Mouse (Mus musculus): Measurements from ENCODE around the gene Nos1ap. TPM values are rescaled to one million over a fixed set of nuclear protein-coding genes. Genes with fewer than 3 reads are reported as not detected.

The Nos1ap gene
- polyA plus RNA-seq, 1 experiment from 2014 or later = 15.9 TPM

DNA sequence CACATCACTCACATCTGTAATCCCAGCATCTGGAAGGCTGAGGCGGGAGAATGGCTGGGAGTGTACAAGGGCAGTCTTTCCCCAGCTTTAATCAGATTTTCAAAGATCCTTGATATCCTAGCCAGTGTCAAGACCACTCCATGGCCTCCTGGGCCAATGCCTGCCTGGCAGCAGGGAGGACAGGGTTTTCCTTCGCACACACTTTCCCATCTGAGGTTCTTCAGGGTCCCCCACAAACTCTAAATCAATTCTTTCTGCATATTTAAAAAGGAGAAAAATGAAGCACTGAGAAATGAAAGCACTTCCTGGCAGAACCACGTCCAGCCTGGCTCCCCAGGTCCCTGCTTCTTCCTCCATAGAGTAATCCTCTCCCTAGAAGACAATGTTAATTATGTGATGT lies 225.9 kb downstream of the Nos1ap start:
- Histone ChIP-seq H3K36me3 (no peaks in the 10 kb centered on the region), H3K4me3 (no peak overlapping the region), H3K9me3 (no peaks in the 10 kb centered on the region), H3K27ac (no peak overlapping the region), H3K9ac (no peak overlapping the region), H3K4me2 (replicated peaks) (no peak overlapping the region), H3K27me3 (no peaks in the 10 kb centered on the region), H3K4me1 (no peaks in the 10 kb centered on the region)
- 85% methylated on average over 3 of the region's 3 CpGs for WGBS
- ATAC-seq (ENCODE audit: low FRiP score, low read depth) = no peak

DNA sequence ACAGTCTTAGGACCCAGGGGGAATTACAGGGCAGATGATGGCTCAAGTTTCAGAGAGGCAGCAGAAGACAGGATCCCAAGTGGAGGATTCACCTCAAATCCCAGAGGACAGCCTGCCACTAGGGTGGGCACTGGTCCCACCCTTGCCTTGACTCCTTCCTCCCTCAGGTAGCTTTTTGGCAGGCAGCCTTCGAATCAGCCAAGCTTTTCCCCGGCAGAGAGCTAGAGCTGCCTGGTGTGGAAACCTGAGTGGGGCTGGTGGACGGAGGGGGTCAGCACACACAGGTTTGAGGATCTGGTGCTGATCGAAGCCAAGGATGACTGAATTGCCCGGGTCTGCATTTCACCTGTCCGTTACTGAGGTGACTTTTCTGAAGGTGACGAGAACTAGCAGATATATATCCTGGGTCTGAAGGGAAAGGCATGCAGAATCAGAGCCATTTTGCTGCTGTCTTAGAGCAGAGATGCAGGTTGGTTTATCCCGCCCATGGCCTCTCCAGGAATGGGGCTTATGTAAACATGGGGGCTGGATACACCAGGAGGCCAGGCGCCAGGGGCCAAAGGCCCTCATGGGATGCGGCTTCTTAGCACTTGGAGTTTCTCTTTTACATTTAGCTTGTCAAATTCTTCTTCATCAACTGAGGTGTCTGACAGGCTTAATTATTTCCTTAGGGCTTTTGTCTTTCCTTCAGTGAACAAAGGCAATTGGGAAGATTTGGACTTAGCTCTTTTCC lies 229.3 kb downstream of the Nos1ap start:
- H3K27me3 ChIP-seq = no peaks in the 10 kb centered on the region
- 59% methylated on average over 10 of the region's 10 CpGs for WGBS
- no peak overlapping the region for H3K27ac ChIP-seq
- H3K36me3 ChIP-seq = no peaks in the 10 kb centered on the region
- no peaks in the 10 kb centered on the region for H3K4me1 ChIP-seq
- ATAC-seq (ENCODE audit: low FRiP score, low read depth) = no peak
- no peak overlapping the region for H3K4me3 ChIP-seq
- H3K9me3 ChIP-seq = no peaks in the 10 kb centered on the region
- no peak overlapping the region for H3K9ac ChIP-seq
- H3K4me2 ChIP-seq (replicated peaks) = no peak overlapping the region

DNA sequence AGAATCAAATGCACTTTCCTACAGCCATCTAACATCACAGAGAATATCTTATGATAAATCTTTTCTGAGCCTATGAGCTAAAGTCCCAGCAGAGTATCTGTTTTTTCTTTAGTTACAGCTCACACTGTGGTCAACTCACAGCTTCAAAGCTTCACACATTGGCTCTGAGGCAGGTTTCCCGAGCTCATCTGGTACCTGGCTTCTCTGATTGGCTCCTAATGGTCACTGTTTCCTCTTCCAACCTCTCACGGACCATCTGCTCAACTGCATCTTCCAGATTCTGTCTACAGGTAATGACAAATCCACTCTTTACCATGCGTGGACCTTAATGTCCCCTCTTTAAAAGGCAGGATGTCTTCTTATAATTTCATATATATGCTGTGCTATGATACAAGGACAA lies 236.3 kb downstream of the Nos1ap start:
- no peak overlapping the region for H3K4me2 ChIP-seq (replicated peaks)
- no peaks in the 10 kb centered on the region for H3K36me3 ChIP-seq
- H3K9me3 ChIP-seq = no peaks in the 10 kb centered on the region
- H3K4me1 ChIP-seq = no peaks in the 10 kb centered on the region
- WGBS = 53% methylated on average over 3 of the region's 3 CpGs
- ATAC-seq (ENCODE audit: low FRiP score, low read depth) = no peak
- no peak overlapping the region for H3K4me3 ChIP-seq
- no peaks in the 10 kb centered on the region for H3K27me3 ChIP-seq
- H3K27ac ChIP-seq = no peak overlapping the region
- H3K9ac ChIP-seq = no peak overlapping the region

DNA sequence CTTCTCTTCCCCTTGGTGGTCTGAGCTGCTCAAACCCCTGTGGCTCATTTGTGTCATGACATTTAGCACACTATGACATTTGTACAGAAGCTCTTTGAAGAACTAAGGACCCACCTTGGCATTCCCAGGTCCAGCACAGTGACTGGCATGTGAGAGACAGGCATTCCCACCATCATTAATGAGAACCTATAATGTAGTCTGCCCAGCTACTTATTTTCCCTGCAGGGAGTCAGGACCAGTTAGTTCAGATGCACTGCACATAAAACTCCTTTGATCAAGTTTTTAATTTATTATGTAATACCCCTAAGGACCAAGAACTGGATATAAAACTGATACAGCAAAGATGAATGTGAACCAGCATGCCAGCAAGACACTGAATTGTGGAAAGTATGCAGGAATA lies 238.6 kb downstream of the Nos1ap start:
- Histone ChIP-seq H3K27ac (no peak overlapping the region), H3K4me1 (no peaks in the 10 kb centered on the region), H3K9me3 (no peaks in the 10 kb centered on the region), H3K9ac (no peak overlapping the region), H3K4me3 (no peak overlapping the region), H3K4me2 (replicated peaks) (no peak overlapping the region), H3K27me3 (no peaks in the 10 kb centered on the region), H3K36me3 (no peaks in the 10 kb centered on the region)
- ATAC-seq (ENCODE audit: low FRiP score, low read depth) = no peak

DNA sequence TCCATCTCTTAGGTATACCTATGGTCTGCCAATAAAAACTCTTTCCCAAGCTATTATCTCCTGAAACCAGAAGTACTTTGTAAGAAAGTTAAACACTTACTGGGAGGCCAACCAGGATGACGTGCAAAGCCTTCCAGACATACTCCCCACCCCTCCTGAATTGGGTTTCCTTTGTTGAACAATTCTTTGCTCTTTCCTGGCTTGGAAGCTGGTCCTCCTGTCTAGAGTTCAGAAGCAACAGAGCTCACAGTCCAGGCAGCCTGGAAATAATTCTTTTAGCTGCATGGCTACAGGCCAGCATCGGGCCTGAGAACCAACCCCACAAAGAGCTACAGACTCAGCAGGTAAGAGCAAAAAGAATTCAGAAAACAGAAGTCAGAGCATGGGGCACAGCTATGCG lies 243.4 kb downstream of the Nos1ap start:
- WGBS = 75% methylated on average over 3 of the region's 3 CpGs
- Histone ChIP-seq H3K4me3 (no peak overlapping the region), H3K4me1 (no peaks in the 10 kb centered on the region; the same call in 1 of the 2 replicates), H3K36me3 (no peaks in the 10 kb centered on the region), H3K4me2 (replicated peaks) (no peak overlapping the region), H3K27me3 (no peaks in the 10 kb centered on the region), H3K27ac (no peak overlapping the region), H3K9ac (no peak overlapping the region), H3K9me3 (no peaks in the 10 kb centered on the region)
- ATAC-seq (ENCODE audit: low FRiP score, low read depth) = no peak

DNA sequence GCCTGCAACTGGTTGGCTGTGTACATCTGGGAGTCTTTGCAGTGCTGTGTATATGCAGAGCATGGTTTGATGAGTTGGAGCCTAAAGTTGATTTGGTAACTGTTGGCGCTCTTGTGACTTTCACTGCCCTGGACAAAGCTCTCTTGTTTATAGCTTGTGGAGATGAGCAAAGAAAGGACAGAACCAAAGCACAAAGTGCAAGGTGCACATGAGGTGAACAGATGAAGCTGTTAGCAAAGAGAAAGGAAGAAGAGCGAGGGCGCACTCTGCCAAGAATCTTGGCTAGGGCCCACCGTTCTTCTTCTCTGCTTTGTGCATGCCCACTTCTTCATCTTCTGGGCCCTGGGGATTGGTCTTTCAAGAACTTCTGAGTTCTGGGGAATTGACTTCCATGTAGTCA lies 245.8 kb downstream of the Nos1ap start:
- no peak overlapping the region for H3K27ac ChIP-seq
- no peak overlapping the region for H3K4me2 ChIP-seq (replicated peaks)
- no peak overlapping the region for H3K9ac ChIP-seq
- WGBS = over 99% methylated on average over 4 of the region's 4 CpGs
- no peaks in the 10 kb centered on the region for H3K36me3 ChIP-seq
- no peaks in the 10 kb centered on the region; the same call in 1 of the 2 replicates for H3K4me1 ChIP-seq
- H3K27me3 ChIP-seq = no peaks in the 10 kb centered on the region
- H3K9me3 ChIP-seq = no peaks in the 10 kb centered on the region
- no peak for ATAC-seq (ENCODE audit: low FRiP score, low read depth)
- H3K4me3 ChIP-seq = no peak overlapping the region

DNA sequence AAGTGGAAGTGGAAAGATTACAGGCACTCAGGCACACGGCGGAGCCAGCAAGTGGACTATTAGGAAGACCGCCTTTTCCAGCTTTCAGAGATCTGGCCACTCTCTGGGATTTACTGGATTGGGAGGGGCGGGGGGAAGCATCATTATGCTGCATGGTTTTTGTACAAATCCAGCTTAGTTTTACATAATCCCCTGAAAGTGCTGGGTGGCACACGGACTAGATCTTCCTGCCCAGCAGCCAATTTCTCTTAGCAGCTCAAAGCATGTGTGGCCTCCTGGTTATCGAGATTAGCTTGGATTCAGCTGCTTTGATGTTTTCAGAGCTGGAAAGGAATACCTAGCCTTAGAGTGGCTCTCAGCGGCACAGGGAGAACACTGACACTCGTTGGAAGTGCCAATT lies 246.6 kb downstream of the Nos1ap start:
- no peak for ATAC-seq (ENCODE audit: low FRiP score, low read depth)
- Histone ChIP-seq H3K4me3 (no peak overlapping the region), H3K36me3 (no peaks in the 10 kb centered on the region), H3K9ac (no peak overlapping the region), H3K4me2 (replicated peaks) (no peak overlapping the region), H3K27ac (no peak overlapping the region), H3K4me1 (no peaks in the 10 kb centered on the region; the same call in 1 of the 2 replicates), H3K9me3 (no peaks in the 10 kb centered on the region), H3K27me3 (no peaks in the 10 kb centered on the region)
- 62% methylated on average over 8 of the region's 8 CpGs for WGBS

DNA sequence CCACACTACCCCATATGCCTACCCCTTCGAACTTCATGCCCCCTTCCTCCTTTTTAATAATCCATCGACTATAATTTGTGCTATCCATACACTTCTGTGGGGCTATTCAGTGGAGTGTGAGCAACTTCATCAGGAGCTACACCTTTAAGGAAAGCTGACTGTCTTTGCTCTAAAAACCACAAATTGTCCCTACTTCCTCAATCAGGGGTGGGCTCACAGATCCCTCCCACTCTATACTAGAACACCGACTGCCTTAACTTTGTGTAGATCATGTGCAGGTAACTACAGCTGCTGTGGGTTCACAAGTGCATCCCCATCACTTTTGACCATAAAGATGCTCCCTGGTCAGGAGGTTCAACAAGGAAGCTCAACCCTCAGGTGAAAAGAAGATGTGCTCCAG lies 249.7 kb downstream of the Nos1ap start:
- Histone ChIP-seq H3K9ac (no peak overlapping the region), H3K4me2 (replicated peaks) (no peak overlapping the region), H3K27me3 (no peaks in the 10 kb centered on the region), H3K4me1 (no peaks in the 10 kb centered on the region; the same call in 1 of the 2 replicates), H3K9me3 (no peaks in the 10 kb centered on the region), H3K4me3 (no peak overlapping the region), H3K27ac (no peak overlapping the region), H3K36me3 (no peaks in the 10 kb centered on the region)
- WGBS = 93% methylated on average over 3 of the region's 3 CpGs
- no peak for ATAC-seq (ENCODE audit: low FRiP score, low read depth)

DNA sequence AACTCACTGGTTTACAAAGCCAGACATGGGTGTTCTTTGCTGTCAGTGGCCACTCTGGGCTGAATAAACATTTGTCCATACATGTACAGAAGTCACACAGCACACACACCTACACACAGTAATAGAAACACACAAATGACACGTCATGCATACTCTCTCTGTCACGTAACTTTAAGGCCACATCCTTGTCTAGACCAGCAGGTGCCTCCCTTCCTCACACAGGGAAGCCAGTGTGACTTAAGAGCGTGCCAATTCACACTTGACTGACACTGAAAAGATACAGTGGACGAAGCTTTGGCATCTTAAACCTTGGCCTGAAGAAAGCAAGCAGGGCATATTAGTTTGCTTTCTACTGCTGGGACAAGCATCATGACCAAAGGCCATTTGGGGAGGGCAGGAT lies 256.9 kb downstream of the Nos1ap start:
- H3K9me3 ChIP-seq = no peaks in the 10 kb centered on the region
- no peaks in the 10 kb centered on the region for H3K27me3 ChIP-seq
- no peak overlapping the region for H3K4me2 ChIP-seq (replicated peaks)
- H3K4me3 ChIP-seq = no peak overlapping the region
- WGBS = 88% methylated on average over 4 of the region's 4 CpGs
- peaks cover 2% of the 10 kb centered on the region; the same call in 1 of the 2 replicates for H3K36me3 ChIP-seq
- no peaks in the 10 kb centered on the region for H3K4me1 ChIP-seq
- ATAC-seq (ENCODE audit: low FRiP score, low read depth) = no peak
- no peak overlapping the region for H3K9ac ChIP-seq
- no peak overlapping the region for H3K27ac ChIP-seq

DNA sequence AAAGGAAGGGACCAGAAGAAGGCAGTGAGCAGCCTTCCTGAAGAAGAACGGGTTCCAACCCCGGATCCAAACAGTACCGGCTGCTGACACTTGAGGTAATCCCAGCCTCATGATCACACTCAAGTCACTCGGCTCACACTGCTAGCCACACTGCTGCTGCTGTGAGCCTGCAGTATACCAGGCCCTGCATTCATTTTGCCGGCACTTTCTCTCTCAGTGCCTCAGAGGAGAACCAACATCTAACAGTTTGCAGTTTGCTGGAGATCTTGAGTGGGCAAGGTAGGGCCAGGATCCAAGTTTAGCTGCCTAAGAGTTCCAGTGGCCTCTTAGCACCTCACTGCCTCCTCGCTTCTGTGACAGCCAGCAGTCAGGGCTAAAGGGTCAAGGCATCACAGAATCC lies 257.7 kb downstream of the Nos1ap start:
- H3K4me3 ChIP-seq = no peak overlapping the region
- peaks cover 6% of the 10 kb centered on the region; the same call in 1 of the 2 replicates for H3K36me3 ChIP-seq
- H3K9ac ChIP-seq = no peak overlapping the region; the same call in 1 of the 2 replicates
- no peaks in the 10 kb centered on the region for H3K9me3 ChIP-seq
- H3K4me1 ChIP-seq = no peaks in the 10 kb centered on the region
- no peak overlapping the region for H3K27ac ChIP-seq
- no peaks in the 10 kb centered on the region for H3K27me3 ChIP-seq
- H3K4me2 ChIP-seq (replicated peaks) = no peak overlapping the region
- ATAC-seq (ENCODE audit: low FRiP score, low read depth) = no peak
- 68% methylated on average over 6 of the region's 6 CpGs for WGBS

DNA sequence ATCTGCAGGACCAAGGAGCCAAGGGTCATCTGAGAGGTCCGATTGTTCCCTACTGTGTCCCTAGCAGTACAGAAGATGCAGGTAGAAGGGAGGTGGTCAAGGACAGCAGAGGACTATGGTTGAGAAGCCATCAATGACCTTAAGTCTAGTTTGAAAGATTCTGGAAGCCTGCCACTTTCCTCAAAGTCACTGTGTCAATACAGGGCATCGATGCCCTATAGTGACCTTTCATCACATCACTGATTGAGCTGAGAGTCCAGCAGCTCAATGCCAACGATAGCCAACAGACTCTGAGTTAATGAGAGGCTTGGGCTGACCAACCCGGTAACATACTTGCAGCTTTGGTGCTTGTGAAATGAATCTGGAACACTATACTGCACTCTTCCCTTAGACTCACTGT lies 264.4 kb downstream of the Nos1ap start:
- ATAC-seq (ENCODE audit: low FRiP score, low read depth) = no peak
- Histone ChIP-seq H3K9me3 (no peaks in the 10 kb centered on the region), H3K27ac (no peak overlapping the region), H3K4me1 (no peaks in the 10 kb centered on the region), H3K9ac (no peak overlapping the region), H3K4me3 (no peak overlapping the region), H3K4me2 (replicated peaks) (no peak overlapping the region), H3K27me3 (no peaks in the 10 kb centered on the region), H3K36me3 (peaks cover 10% of the 10 kb centered on the region)
- 88% methylated on average over 4 of the region's 4 CpGs for whole genome bisulfite sequencing

DNA sequence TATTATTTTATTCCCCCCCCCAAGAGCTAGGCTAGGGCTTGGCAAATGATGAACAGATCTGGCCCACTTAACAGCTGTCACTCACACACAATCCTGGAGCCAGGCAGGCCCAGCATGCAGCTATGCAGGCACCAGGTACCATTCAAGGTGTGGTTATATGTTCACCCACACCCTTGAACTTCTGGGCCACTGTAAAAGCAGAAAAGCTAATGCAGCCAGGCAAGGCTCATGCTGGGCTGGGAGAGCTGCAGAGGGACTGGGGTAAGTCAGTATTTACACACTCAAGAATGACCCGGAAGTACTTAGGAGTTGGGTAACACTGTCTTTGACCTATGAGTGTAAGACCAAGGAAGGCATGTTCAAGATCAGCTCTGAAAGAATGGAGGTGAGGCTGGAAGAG lies 265.3 kb downstream of the Nos1ap start:
- no peak for ATAC-seq (ENCODE audit: low FRiP score, low read depth)
- 92% methylated on average over 1 of the region's 1 CpGs for WGBS
- H3K27ac ChIP-seq = no peak overlapping the region
- no peaks in the 10 kb centered on the region for H3K9me3 ChIP-seq
- no peak overlapping the region for H3K4me3 ChIP-seq
- no peaks in the 10 kb centered on the region for H3K4me1 ChIP-seq
- H3K9ac ChIP-seq = no peak overlapping the region
- no peak overlapping the region for H3K4me2 ChIP-seq (replicated peaks)
- peaks cover 16% of the 10 kb centered on the region for H3K36me3 ChIP-seq
- no peaks in the 10 kb centered on the region for H3K27me3 ChIP-seq

DNA sequence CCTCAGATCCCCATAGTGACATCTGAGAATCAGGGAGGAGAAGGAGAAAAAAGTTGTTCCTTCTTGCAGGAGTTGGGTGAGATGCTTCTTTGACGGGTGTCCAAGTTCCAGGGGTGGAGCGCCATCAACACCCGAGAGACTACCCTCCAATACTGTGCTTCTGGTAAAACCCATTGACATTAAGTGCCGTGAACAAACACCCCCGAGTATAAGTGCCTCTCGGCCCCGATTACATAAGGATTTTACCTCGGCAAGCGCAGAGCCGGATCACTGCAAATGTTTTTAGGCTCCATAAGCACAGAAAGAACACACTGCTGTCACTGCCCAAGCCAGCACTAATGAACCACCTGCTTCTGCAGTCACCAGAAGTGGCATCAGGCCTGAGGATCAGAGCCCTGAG lies 266.7 kb downstream of the Nos1ap start:
- no peak overlapping the region for H3K4me2 ChIP-seq (replicated peaks)
- H3K4me3 ChIP-seq = no peak overlapping the region
- no peak overlapping the region for H3K9ac ChIP-seq
- no peak overlapping the region for H3K27ac ChIP-seq
- no peaks in the 10 kb centered on the region for H3K4me1 ChIP-seq
- no peaks in the 10 kb centered on the region for H3K9me3 ChIP-seq
- H3K36me3 ChIP-seq = peaks cover 23% of the 10 kb centered on the region
- 92% methylated on average over 10 of the region's 10 CpGs for WGBS
- no peak for ATAC-seq (ENCODE audit: low FRiP score, low read depth)
- no peaks in the 10 kb centered on the region for H3K27me3 ChIP-seq
